Mouse (Mus musculus) adrenal gland, adult 10 weeks (tissue): ENCODE measurements around the gene Serpina3c. TPM values are rescaled to one million over a fixed set of nuclear protein-coding genes. Genes with fewer than 3 reads are reported as not detected.

Source experiments
- polyA plus RNA-seq: library from polyadenylated mRNA; stranded (reverse); fragments of 350-450 nt; fragmentation: Illumina TruSeq; extraction: RNeasy Lipid Tissue Mini Kit (QIAGEN cat#74804); gene quantifications from one replicate; pipeline ENCODE4 v1.2.3, GENCODE M21; 2014; ENCODE audit warnings: low read depth, low replicate concordance

Gene Serpina3c
- 9.7 TPM for polyA plus RNA-seq

DNA sequence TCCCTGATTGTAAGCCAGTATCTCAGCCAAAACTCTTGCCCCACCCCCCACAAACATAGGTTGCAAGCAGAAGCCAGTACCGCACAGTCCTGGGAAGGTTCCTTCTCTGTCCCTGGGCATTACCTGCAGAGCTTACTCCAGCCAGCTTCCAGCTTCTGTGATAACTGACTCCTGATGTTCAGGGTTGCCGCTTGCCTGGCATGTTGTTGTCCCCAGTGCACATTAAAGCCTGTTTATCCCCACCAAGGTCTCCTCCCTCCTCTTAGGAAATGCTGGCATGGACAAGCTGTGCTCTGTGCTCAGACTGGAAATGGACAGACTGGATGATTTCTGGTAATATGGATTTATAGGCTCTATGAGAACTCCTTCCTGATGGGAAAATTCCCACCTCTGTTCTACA is at the start of gene Serpina3c:
Gene Serpina3c (minus strand): TSS at position 215 of the 400 bp plus-strand sequence.

DNA sequence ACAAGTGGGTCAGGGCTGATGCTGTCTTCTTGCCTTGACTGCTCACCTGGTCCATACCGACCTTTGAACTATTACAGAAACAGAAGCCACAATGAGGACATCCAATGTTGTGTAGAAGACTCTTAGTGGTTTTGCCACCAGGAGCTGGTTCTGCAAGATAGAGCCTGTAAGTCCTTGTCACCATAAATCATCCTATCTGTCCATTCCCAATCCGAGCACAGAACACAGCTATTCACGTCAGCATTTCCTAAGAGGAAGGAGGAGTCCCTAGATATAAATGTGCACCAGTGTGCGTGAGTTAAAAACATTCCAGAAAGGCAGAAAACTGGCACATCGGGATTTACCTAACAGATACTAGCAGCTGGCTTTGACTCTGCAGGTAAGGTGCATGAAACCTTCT is 26.0 kb downstream of the Serpina3c start, which contains the start of gene Serpina3b:
Gene Serpina3b (plus strand): TSS at position 301 of the 400 bp plus-strand sequence.

DNA sequence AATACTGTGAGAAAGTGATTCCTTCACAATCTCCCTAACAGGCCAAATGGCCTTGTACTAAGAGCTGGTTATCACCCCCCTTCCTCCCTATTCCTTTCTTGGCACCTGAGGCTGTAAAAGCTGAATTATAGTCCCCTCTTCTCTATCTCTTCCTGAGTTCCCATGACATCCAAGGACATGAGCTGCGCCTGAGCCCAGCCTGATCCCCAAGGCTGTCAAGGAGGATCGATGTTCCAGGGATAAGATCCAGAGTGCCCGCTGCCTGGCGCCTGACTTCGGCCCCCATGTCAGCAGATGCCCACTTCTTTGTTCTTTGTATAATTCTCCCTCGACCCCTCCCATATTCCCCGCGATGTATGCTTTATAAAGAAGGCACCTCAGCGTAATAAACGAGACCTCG is 41.3 kb downstream of the Serpina3c start, which contains the start of gene Serpina3a:
Gene Serpina3a (plus strand): TSS at position 392 of the 400 bp plus-strand sequence.

DNA sequence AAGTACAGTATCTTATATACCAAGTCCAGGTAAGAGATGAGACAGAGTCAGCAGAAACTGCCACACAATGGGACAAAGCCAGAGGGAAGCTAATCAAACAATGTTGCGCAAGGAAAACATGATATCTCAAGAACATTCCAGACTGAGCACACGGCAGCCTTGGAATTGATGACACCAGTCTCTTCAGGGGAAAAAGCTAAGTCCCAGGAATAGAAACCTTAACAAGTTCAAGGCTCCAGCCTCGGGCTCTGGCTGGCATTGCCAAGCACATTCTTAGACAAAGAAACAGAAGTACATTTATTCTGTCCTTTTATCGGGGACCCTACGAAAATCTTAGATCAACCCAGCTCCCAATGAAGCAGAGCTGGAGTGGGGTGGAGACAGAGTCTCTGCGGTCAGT is 52.9 kb downstream of the Serpina3c start, which contains the start of gene Serpina5:
Gene Serpina5 (plus strand): TSS at position 346 of the 400 bp plus-strand sequence.

Other genes starting within 250 kb of the Serpina3c start
- gene Serpina1c, start 249.0 kb downstream of the Serpina3c start, polyA plus RNA-seq = not detected
- not detected for gene Serpina1e, start 194.9 kb downstream of the Serpina3c start, polyA plus RNA-seq
- gene Serpina11, start 163.9 kb downstream of the Serpina3c start, polyA plus RNA-seq = not detected
- gene Serpina9, start 140.1 kb downstream of the Serpina3c start, polyA plus RNA-seq = not detected
- not detected for gene Serpina12, start 109.4 kb downstream of the Serpina3c start, polyA plus RNA-seq
- gene Serpina5, start 52.8 kb downstream of the Serpina3c start, polyA plus RNA-seq = 0.52 TPM
- gene Serpina3a, start 41.1 kb downstream of the Serpina3c start, polyA plus RNA-seq = not detected
- gene Serpina3b, start 25.9 kb downstream of the Serpina3c start, polyA plus RNA-seq = 0.58 TPM
- gene Serpina3f, start 60.7 kb upstream of the Serpina3c start, polyA plus RNA-seq = 0.58 TPM
- 3.3 TPM for gene Serpina3g, start 82.4 kb upstream of the Serpina3c start, polyA plus RNA-seq
- not detected for gene Serpina3i, start 109.3 kb upstream of the Serpina3c start, polyA plus RNA-seq
- not detected for gene Serpina3j, start 160.7 kb upstream of the Serpina3c start, polyA plus RNA-seq
- gene Serpina3k, start 184.6 kb upstream of the Serpina3c start, polyA plus RNA-seq = 0.64 TPM
- not detected for gene Serpina3m, start 184.6 kb upstream of the Serpina3c start, polyA plus RNA-seq